Comparison of ENCODE assay signal across 8 mouse cellular contexts in genomic region chr10:37014274-37015107, GRCm38 (mm10). TPM values are rescaled to one million over a fixed set of nuclear protein-coding genes. Genes with fewer than 3 reads are reported as not detected.
DNase-seq lines count a peak whose midpoint lies in the region; ATAC-seq and TF ChIP-seq lines count a peak whose summit lies in the region.

No protein-coding gene starts in this region.

- no peaks in the 10 kb centered on the region for H3K9me3 ChIP-seq in limb, embryonic 14.5 days (ENCODE audit: control insufficient read depth, low read length)
- H3K9me3 ChIP-seq in neural tube, embryonic 12.5 days, result no peaks in the 10 kb centered on the region

- no peak overlapping the region for H3K4me3 ChIP-seq in limb, embryonic 14.5 days (replicated peaks; ENCODE audit: low read length)
- H3K4me3 ChIP-seq in neural tube, embryonic 12.5 days, result no peak overlapping the region

- no peak overlapping the region for H3K9ac ChIP-seq in limb, embryonic 14.5 days (ENCODE audit: low read depth, low read length, severe bottlenecking)
- H3K9ac ChIP-seq in neural tube, embryonic 12.5 days, result no peak overlapping the region

- no peak for TF ChIP-seq POLR2A in limb, embryonic 14.5 days (IDR thresholded peaks at IDR 0.05; ENCODE audit: borderline replicate concordance, extremely low read depth, insufficient read depth, insufficient read length)

- no peaks in the 10 kb centered on the region for H3K36me3 ChIP-seq in limb, embryonic 14.5 days (ENCODE audit: control insufficient read depth, insufficient read depth, low read length)
- H3K36me3 ChIP-seq in neural tube, embryonic 12.5 days, result no peaks in the 10 kb centered on the region

- peak; percentile 72 for DNase-seq in B cell, adult 2 months
- DNase-seq in T-cell, adult 2 months (ENCODE audit: low spot score), result peak; percentile 25
- peak; percentile 60 to 79 for DNase-seq in cerebellum, postnatal 25 days
- DNase-seq in frontal cortex, postnatal 36 days (ENCODE audit: low spot score in 2 of 2), result peak; percentile 56 to 68
- DNase-seq in kidney, adult 8-10 months, result peak; percentile 30 to 48
- DNase-seq in limb, embryonic 14.5 days (ENCODE audit: low spot score), result peak; percentile 92
- DNase-seq in thymus, postnatal 25 days, result peak; percentile 70

- no peak overlapping the region for H3K27ac ChIP-seq in limb, embryonic 14.5 days (replicated peaks; ENCODE audit: low read depth, low read length)
- no peak overlapping the region for H3K27ac ChIP-seq in neural tube, embryonic 12.5 days

- WGBS in limb, embryonic 14.5 days, result 47% methylated on average over 8 of the region's 8 CpGs
- 53% methylated on average over 8 of the region's 8 CpGs for WGBS in neural tube, embryonic 12.5 days

- no peaks in the 10 kb centered on the region for H3K4me1 ChIP-seq in limb, embryonic 14.5 days (ENCODE audit: control insufficient read depth, insufficient read depth, low read length)
- H3K4me1 ChIP-seq in neural tube, embryonic 12.5 days, result no peaks in the 10 kb centered on the region; the same call in 1 of the 2 replicates

- H3K27me3 ChIP-seq in limb, embryonic 14.5 days (ENCODE audit: control insufficient read depth, insufficient read depth, low read length), result no peaks in the 10 kb centered on the region
- H3K27me3 ChIP-seq in neural tube, embryonic 12.5 days (replicated peaks), result no peaks in the 10 kb centered on the region

- ATAC-seq in limb, embryonic 14.5 days (ENCODE audit: low FRiP score, low read depth), result peak; percentile 86
- peak; percentile 94 for ATAC-seq in neural tube, embryonic 12.5 days (ENCODE audit: low FRiP score, low read depth)

- no peak overlapping the region for H3K4me2 ChIP-seq in limb, embryonic 14.5 days (replicated peaks; ENCODE audit: low read depth, low read length, severe bottlenecking)
- no peak overlapping the region for H3K4me2 ChIP-seq in neural tube, embryonic 12.5 days (replicated peaks)

RNA-seq across cellular contexts. Expression of gene Hdac2, which starts 40.1 kb away (rescaled TPM):
- 85.2 and 128 TPM in 2 replicates for polyA plus RNA-seq in limb, embryonic 14.5 days (2012; rRNA removed)
- 269 and 279 TPM in 2 replicates for polyA plus RNA-seq in limb, embryonic 14.5 days (2014; fragmentation: Nextera tagmentation; extraction: Ambion mirVana)
- 475 and 492 TPM in 2 replicates for polyA plus RNA-seq in neural tube, embryonic 12.5 days (2016; fragmentation: Nextera tagmentation; extraction: Ambion mirVana)

Comparison
In these comparisons a context has a peak if more than half of its experiments do, and no peak if none do; other contexts are left out.
1. DNase-seq: peak in every context shown above with its lines; median percentile 92 in limb, embryonic 14.5 days; 72 in B cell, adult 2 months; 70 in thymus, postnatal 25 days; 70 in cerebellum, postnatal 25 days; 62 in frontal cortex, postnatal 36 days; 39 in kidney, adult 8-10 months; 25 in T-cell, adult 2 months.